Mouse (Mus musculus): ENCODE results near the gene Smim14.

DNA sequence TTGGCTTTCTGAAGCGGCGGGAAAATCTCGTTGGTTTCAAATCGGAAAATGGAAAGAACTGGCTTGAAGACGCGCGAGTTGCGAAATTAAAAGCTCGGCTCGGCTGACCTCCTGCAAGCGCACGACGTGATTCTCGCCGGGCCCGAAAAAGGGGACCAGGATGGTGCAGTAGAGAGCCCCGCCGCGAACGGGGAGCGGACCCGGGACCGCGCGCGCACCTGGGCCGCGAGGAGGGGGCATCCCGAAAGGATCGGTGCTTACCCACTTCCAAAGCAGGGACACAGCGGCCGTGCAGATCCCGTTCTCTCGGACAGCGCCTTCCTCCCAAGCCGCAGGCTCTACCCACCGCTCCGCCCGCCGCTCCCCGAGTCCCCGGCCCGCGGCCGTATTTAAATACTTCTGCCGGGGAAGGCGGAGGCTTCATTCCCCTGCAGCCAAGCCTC lies 101.6 kb downstream of the Smim14 start:
- TF ChIP-seq CTCF (IDR thresholded peaks at IDR 0.05; ENCODE audit: borderline replicate concordance, control insufficient read depth, extremely low read depth, insufficient read depth, low read length, poor library complexity): no peak
- no peak for TF ChIP-seq POLR2A (IDR thresholded peaks at IDR 0.05; ENCODE audit: control insufficient read depth, extremely low read depth, insufficient read depth, low read length, poor library complexity)

Measured in thymus, adult 2 months (tissue).